Mouse (Mus musculus) frontal cortex, postnatal 14 days (tissue): ENCODE measurements at regions not wholly inside any gene's neighbourhood (a gene's known extent, or its start where the extent isn't known, plus 50 kb on each side); places are given as distances from the start of the nearest gene placed in this dataset.
A peak's percentile ranks its signal among the peaks of the same experiment; 100 is the strongest.

Experiments used
- DNase-seq, 2 experiments: peaks; one replicate each; pipeline ENCODE4 v3.0.0; 2022; ENCODE audit warnings: low spot score in 2 of 2

DNA sequence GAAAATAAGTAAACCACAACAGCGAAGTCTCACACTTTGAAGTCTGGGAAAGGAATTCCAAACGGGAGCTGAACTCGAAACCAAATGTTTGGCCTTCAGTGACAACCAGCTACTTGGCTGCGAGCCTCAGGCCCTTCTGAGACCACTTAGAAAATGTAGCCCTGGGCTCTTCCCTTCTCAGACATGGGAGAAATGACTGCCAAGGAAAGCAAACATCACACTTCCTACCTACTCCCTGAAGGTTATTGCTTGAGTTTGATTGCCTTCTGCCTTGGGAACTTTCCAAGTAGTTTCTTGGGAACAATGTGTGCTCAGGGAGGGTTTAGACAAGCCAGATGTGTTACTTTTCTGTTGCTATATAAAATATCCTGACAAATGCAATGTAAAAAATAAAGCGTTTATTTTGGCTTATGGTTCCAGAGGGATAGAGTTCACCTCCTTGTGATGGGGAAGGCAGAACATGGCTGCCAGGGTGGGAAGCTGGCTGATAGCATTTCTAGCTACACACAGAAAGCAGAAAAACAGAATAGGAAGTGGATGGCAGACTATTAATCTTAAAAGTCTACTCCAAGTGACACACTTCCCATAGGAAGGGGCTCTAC is 194.8 kb upstream of the Rack1 start:
- no peak for DNase-seq

DNA sequence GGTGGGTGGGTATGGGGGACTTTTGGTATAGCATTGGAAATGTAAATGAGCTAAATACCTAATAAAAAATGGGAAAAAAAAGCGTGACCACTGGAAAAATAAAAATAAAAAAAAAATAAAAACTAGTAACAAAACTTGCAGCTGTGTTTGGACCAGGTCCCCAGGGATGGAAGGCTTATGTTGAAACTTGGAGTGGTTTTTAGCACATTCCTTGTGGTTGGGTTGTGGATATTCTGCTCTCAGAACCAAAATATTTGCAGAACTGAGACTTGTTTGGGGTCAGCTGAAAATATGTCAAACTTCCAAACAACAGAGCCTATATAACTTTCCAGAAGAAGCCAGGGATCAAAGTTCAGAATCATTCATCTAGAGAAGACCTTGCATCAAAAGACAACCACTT is 199.0 kb upstream of the Rack1 start:
- DNase-seq, result no peak

DNA sequence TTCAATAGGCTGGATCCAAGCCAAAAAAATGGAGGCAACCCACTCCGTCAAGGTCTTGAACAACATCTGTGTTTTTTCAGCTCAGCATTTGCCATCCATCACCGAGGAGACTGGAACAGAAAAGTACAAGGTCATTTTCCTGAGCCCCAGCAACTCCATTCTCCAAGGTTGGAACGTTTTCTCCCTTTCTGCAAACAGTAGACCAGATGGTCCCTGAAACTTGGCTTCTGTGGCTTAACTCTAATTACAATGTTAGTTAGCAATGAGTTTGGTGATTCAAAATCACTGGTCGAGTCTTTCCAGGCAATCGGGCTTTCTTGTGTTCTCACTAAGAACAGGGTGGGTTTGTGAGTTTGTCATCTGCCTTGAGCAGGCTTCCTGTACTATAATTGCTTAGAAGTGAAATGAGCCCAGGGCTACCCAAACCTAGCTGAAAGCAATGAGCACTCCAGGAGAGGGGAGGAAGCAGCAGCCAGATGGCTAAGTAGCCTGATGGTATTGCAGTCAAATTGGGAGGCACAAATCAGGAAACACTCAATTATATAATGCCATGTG is 200.5 kb upstream of the Rack1 start:
- no peak for DNase-seq

DNA sequence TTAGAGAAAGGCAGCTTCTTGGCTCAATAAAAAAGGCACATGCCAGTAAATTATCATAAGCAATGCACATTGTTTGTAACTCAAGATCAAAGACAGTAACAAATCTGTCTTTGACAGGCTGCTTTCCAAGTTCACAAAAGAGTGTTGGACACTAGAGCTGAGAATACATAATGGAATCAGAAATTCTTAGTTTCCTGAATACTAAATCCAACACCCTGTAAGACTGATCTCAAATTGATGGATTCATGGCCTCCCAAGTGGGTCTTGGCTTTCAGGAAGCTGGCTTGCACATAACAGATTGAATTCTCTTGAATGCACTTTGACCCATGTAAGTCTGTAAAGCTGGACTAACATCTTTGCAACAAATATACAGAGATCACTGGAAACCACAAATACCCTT is 201.1 kb upstream of the Rack1 start:
- DNase-seq, result no peak

DNA sequence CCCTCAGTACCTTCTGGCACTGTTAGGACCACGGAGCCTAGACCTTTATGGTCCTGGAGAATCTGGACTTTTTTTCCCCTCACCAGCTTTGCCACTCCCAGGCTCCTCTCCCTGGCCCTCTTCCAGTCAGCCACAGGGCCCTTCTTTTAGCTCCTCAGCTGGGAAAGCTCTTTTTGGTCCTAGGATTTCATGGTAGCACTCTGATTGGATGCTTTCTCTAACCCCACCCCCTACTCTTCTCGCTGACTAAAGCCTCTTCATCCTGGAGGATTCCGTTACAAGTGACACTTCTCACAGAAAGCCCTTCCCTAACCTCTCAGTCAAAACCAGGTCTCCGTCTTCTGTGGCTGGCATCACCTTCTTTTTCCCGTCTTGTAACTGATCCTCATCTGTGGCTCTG is 205.7 kb upstream of the Rack1 start:
- no peak for DNase-seq

DNA sequence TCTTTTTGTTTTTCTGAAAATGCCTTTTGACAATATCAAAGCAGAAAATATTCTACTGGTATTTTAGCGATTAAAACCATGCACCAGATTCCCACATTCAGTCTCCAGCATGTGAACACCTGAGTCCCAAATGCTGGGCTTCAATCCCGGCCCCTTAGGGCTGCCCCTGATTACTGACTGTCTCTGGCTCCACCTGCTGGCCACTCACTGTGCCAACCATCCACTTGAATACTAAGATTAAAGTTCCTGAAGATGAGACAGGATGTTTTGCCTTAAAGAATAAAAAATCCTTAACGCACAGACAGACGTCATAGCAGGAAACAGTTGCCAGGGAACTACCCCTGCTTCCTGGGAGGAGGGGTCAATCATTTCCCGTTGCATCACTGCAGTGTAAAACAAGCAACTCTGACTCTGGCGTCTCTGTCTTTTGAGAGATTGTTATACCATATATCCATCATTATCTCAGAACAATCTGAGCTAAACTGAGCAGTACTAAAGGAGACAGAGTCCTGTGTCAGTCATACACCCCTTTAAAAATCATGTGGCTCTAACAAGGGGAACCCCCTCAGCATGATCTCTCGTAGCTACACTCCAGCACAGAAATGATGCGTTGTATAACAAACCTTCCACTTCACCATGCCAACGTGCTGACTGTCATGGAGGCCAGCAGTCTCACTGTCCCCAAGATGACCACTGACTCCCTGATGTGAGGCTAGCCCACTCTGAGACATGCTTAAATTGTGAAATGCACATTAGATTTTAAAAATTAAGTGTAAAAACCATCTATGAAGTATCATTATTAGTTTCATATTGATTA is 211.1 kb upstream of the Rack1 start:
- DNase-seq, result peak; percentile 19 to 61

DNA sequence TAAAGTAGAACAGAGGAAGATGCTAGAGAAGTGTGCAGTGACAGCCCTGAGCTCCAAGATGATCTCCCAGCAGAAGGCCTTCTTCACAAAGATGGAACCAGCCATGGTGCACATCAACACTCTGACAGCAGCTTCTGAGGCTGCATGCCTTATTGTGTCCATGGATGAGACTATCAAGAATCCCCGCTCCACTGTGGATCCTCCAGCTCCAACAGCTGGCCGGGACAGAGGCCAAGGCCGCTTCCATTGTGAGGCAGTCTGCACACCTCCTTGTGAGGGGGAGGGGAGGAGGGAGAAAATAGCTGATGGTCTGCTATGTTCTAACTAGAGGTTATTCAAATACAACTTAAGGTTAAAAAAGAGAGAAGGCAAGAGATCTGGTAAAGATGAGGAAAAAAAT is 231.4 kb upstream of the Rack1 start:
- DNase-seq, result no peak

DNA sequence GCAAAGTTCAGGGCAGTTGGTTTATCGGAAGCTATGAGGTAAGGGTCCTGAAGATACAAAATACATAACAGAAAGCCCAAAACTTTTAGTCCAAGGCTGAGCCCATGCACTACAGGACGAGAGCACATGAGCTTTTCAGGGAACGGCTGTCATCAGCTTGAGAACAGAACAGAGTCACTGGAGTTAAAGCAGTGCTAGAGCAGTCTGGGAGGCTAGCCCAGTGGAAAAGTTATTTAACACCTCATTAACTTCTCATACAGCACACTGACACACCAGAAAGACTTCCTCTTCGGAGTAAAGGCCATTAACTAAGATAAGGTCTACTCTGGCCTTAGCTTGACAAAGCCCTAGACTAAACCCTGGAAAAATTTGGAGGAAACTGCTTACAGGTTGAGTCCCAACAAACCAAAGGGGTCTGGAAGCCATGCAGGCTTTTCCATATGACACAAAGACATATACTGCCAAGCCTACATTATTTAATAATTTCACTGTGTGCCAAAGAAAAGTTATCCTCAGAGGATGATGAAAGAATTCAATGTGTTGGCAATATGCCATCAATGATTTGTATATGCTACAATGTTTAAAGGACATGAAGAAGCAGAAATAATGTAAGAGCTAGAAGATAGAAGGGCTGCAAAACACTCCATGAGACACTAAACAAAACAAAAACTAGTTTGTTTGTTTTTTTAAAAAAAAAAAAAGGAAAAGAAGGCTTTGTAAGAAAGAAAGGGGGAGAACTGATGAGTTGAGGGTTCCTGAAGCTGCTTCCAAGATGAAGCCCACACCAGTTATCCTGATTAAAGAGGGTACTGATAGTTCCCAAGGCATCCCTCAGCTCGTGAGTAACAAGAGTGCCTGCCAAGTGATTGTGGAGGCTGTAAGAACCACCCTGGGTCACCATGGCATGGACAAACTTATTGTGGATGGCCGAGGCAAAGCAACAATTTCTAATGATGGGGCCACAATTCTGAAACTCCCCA is 232.3 kb upstream of the Rack1 start:
- DNase-seq, result no peak

DNA sequence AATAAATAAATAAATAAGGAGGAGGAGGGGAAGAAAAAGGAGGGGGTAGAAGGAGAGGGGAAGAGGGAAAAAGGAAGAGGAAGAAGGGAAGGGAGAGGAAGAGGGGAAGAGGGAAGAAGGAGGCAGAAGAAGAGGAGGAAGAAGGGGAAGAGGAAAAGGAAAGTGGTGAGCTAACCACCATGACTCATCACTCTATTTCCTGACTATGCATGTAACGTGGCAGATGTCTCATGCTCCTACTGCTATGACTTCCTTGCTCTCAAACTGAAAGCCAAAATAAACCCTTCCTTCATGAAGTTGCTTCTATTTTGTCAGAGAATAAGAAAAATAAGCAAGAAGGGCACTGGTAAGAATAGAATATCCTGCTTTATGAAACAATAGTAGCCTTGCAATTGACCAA is 242.1 kb upstream of the Rack1 start:
- no peak for DNase-seq

DNA sequence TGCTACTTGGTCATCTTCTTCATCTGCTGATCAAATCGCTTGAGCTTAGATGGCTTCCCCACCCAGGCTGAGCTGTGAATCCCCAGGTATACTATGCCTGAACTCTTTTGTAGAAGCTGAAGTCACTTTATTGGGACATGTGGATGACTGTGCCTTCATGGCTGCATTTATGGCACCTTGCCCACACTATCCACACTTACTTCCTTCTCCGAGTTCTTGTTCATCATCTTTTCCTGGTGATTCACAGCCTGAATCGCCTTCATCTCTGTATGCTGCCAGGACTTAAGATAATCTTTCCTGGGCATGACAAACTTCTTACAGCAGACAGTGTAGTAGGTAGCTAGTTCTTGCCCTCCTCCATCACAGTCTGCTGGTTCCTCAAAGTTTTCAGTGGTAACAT is 248.1 kb upstream of the Rack1 start:
- no peak for DNase-seq

DNA sequence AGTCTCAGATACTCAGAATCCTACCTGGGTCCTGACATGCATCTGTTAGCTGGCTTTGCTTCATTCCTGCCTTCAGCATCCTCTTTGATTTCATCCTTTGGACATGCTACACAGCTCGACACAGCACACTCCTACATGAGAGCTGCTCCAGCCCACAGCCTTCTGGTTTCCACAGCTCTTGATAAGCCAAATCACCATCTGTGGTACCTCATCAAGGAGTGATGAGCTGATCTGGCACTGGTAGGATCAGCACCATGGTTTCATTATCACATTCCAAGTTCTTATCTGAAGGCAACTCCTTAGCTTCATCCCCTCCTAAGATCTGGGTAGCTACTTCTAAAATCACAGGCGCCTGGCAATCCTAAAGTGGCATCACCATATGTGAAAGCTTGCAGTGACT is 248.9 kb upstream of the Rack1 start:
- DNase-seq, result no peak

DNA sequence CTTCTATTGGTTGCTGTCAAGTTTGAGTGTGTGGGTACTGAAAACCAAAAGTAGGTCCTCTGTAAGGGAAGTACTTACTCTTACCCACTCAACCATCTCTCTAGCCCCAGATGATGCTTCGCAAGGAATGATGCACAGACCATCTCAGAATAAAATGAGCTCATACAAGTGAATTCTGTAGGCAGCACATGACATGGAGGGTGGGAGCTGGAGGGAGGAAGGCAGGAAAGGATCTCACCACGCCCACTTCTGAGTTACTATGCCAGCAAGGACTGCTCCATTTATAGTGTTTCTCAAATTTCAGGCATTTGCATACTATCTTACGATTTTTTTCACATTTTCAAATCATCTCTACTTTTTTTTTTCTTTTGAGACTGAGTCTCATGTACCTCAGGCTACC is 273.8 kb upstream of the Rack1 start:
- DNase-seq, result no peak

DNA sequence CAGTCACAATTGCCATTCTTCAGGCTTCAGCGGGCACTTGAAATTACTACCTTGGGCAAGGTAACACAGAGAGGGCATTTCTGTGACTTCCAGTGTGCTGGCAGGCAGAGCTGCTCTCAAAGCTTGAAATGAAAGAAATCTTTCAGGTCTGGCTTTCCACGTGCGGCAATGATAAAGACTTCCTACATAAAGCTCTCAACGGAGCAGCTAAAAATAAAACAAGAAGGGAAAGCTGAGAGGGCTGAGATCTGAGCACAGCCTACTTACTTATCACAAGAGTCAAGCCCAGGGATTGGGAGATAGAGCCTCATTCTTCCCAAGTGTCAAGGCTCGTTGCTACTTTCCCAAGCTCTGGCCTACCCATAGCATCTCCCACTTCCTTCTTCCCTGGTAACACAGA is 274.6 kb upstream of the Rack1 start:
- no peak for DNase-seq

DNA sequence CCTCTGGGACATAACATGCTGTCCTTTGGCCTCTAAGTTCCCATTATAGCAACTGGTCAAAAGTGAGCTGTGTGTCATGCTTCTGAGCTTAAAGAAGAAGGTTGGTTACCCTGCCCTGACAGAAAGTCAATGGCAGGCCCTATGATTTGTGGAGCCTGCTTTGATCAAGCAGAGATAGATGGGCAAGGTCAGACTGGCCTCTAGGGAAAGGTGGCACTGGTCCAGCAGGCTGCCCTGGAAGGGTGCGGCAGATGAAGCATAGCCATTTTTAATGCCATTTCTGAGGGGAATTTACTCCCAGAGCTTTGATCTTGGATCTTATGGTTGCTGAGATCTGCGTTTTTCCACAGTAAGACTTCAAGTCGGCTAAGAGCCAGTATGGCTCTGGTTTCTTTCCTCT is 293.2 kb upstream of the Rack1 start:
- DNase-seq, result no peak

DNA sequence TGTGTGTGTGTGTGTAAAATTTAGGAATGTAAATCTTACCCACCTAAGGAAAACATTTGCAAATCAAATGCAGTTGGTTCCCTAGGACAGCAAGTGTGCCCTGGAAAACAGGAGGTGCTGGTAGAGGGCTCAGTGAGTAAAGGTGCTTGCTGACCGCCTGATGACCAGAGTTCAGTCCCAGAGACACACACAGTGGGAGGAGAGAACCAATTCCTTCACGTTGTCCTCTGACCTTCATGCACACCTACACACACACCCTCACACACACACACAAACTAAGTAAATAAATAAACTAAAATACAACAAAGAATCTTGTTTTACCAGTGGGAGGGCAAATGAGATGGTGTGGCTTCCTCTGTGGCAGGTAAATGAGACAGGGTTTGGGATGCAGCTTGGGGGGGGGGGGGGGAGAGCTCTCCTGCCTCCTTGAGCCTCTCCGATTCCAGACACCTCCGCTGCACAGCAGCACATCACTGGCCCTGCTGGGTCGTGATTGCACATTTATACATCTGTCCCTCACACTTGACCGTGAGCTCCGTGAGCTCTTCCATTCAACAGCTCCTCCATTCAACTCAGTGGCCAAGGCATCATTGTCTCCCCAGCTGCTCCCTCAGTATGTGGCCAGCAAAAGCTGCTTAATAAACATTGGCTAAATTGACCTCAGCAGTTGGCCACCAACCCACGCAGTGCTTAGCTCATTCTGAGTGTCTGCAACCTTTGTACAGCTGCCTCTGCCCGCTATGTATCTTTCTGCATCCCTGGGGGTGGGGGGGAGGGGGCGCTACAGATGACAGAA is 297.9 kb upstream of the Rack1 start:
- no peak for DNase-seq

DNA sequence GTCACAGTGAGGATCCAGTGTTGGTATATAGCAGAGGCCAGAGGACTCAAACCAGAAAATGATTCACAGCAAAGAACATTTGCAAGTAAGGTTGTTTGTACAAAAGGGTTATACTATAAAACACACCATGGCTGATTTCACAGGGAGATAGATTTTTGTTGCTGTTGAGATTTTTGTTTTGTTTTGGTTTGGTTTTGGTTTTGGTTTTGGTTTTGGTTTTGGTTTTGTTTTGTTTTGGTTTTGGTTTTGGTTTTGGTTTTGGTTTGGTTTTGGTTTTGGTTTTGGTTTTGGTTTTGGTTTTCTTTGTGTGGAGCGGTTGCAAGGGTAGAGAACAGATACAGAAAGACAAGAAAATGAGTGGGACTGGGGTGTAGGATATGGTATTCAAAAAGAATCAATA is 301.1 kb upstream of the Rack1 start:
- no peak for DNase-seq

DNA sequence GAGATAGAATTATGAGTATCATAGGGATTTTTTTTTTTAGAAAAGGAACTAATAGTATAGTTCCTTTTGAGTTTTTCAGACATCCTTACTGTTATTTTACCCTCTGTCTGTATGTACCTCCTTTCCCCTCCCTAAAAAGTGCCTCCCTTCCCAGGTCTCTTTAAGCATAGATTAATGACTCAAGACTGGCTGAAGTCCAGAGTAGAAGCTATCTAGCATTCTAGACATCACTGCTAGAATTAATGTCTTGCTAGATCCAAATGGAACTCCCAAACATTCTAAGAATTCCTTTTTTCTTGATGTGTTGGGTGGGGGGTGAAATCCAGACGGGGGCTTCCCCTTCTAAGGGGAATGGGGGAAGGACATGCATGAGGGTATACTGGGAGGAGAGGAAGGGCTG is 311.8 kb upstream of the Rack1 start:
- DNase-seq, result no peak

DNA sequence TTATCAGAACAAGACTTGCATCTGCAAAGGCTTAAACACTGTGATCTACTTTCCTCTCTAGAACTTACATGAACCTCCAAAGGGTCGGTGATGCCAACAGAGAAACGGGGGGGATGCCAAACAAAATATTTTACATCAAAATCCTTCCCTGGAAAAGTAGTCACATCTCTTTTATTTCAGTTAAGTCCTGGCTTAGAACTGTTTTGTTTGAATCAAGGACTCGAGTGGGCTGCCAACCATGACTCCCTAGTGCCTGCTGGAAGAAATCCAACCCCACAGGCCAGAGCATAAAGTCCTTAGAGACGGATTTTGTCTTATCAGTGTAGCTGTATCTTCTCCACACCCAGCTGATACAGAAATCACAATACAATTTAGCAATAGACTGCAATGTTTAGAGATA is 336.1 kb upstream of the Rack1 start:
- DNase-seq, result no peak

DNA sequence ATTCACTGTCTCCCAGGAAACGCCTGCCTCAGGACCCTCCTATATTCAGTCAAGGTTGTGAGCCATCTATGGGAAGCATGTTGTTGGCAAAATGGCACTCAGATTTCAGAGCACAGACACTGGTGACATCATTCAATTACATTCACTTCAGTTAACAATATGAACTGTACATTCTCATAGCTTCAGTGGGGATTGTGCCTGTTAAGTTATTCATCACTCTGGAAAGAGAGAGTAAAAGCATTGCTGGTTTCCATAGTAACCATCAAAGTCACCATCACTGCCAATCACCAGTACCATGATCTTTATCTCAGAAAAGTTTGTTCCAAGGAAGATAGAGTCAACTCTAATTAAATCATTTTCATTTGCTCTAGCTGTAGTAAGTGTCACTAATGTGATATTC is 350.2 kb upstream of the Rack1 start:
- DNase-seq, result no peak

DNA sequence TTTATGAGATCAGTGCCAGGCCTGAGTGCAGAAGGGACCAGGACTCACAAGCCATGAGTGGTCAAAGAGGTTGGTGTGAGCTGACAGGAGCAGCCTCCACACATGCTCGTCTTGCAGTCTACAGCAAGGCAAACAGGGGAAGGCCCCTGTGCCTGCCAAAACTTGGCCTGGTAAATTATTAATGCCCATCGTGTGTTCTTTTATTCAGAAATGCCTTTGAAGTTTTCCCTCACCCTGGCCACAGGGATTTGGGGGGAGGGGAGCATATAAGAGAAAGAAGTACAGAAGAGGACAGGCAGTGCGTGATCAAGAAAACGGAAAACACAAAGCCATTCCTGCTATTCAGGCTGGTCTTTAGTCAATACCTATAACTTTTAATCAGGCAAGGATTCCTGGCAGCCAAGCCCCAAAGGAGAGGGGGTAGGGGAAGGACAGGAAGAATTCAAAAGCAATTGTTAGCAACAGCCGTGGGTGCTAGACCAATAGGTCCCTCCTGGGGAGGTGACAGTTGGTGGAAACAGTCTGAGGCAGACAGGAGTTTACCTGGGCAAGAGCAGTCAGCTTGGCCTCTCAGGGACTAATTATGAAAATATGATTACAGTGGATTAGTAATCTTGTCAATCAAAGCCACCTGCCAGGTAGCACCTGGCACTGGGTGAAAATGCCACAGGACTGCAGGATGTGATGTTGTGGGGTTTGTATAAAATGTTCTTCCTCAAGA is 357.4 kb upstream of the Rack1 start:
- DNase-seq, result no peak

DNA sequence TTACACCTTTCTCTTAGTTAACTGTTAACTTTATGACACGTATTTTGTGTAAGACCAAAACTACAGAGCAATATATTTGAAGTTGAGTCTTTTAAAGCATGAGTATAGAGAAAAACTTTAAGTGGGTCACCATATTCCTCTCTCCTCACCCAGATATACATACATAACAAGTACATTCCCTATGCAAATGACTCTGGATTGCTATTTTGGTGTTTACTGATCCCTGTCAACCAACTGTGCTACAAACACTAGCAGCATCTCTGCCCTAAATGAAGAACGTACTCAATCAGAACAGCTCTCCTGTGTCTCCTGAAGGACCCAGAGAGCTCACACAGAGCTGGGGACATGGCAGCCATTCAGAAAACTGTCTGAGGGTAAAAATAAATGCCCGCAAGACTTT is 363.4 kb upstream of the Rack1 start:
- DNase-seq, result no peak
